ENCODE assay signal across 8 mouse cellular contexts in the genomic region with DNA sequence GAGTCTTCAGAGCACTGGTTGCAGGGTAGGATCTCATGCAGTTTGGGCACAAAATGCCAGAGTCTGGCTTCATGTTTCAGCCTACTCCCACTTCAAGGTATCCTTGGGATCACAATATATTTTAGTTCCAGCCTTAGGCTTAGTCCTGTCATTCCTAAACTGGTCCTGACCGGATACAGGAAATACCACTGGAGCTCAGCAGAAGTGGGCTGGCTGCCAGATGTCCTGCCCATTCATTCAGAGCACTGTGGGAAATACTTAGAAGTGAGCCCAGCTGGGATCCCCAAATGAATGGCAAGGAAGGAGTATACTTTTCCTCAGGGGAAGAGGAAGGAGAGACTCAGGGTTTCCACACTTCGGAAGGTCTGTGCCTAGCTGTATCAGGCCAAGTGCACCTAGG. TPM values are rescaled to one million over a fixed set of nuclear protein-coding genes. Genes with fewer than 3 reads are reported as not detected.
DNase-seq lines count a peak whose midpoint lies in the region; ATAC-seq lines count a peak whose summit lies in the region.

No protein-coding gene starts in this region.

- peaks cover 10% of the 10 kb centered on the region for H3K27me3 ChIP-seq in forebrain, embryonic 13.5 days
- H3K27me3 ChIP-seq in hindbrain, embryonic 13.5 days, result no peaks in the 10 kb centered on the region
- no peaks in the 10 kb centered on the region for H3K27me3 ChIP-seq in liver, embryonic 11.5 days (replicated peaks; ENCODE audit: control insufficient read depth, insufficient read depth, low read length)
- H3K27me3 ChIP-seq in stomach, embryonic 15.5 days (replicated peaks), result no peaks in the 10 kb centered on the region

- no peaks in the 10 kb centered on the region for H3K36me3 ChIP-seq in forebrain, embryonic 13.5 days (ENCODE audit: poor library complexity, severe bottlenecking)
- no peaks in the 10 kb centered on the region for H3K36me3 ChIP-seq in hindbrain, embryonic 13.5 days
- no peaks in the 10 kb centered on the region for H3K36me3 ChIP-seq in liver, embryonic 11.5 days (ENCODE audit: control insufficient read depth, insufficient read depth, low read length)
- H3K36me3 ChIP-seq in stomach, embryonic 15.5 days, result no peaks in the 10 kb centered on the region

- no peaks in the 10 kb centered on the region for H3K9me3 ChIP-seq in forebrain, embryonic 13.5 days (replicated peaks)
- no peaks in the 10 kb centered on the region for H3K9me3 ChIP-seq in hindbrain, embryonic 13.5 days
- H3K9me3 ChIP-seq in liver, embryonic 11.5 days (ENCODE audit: control insufficient read depth, low read length), result no peaks in the 10 kb centered on the region
- no peaks in the 10 kb centered on the region for H3K9me3 ChIP-seq in stomach, embryonic 15.5 days

- DNase-seq in right cerebral cortex, postnatal 14 days, result peak; percentile 18
- DNase-seq in right cerebral cortex, postnatal 25 days, result no peak
- no peak for DNase-seq in liver, embryonic 11.5 days (ENCODE audit: low spot score)
- no peak for DNase-seq in left cerebral cortex, adult 18-20 months (ENCODE audit: low spot score in 2 of 2)

- WGBS in forebrain, embryonic 13.5 days, result 28% methylated on average over 2 of the region's 2 CpGs
- WGBS in hindbrain, embryonic 13.5 days, result 35% methylated on average over 2 of the region's 2 CpGs
- WGBS in liver, embryonic 11.5 days, result 40% methylated on average over 2 of the region's 2 CpGs
- WGBS in stomach, embryonic 15.5 days, result 37% methylated on average over 2 of the region's 2 CpGs

- no peak overlapping the region for H3K27ac ChIP-seq in forebrain, embryonic 13.5 days
- H3K27ac ChIP-seq in hindbrain, embryonic 13.5 days, result 0 out of 2 replicates have a peak overlapping the region, but pooled peaks have one; percentile 44
- no peak overlapping the region for H3K27ac ChIP-seq in liver, embryonic 11.5 days (ENCODE audit: low read depth, low read length)
- peak overlapping the region; percentile 59 for H3K27ac ChIP-seq in stomach, embryonic 15.5 days

- peaks cover 26% of the 10 kb centered on the region for H3K4me1 ChIP-seq in forebrain, embryonic 13.5 days
- peaks cover 32% of the 10 kb centered on the region for H3K4me1 ChIP-seq in hindbrain, embryonic 13.5 days (replicated peaks)
- peaks cover 4% of the 10 kb centered on the region; the same call in 1 of the 2 replicates for H3K4me1 ChIP-seq in liver, embryonic 11.5 days (replicated peaks; ENCODE audit: control insufficient read depth, insufficient read depth, low read length)
- H3K4me1 ChIP-seq in stomach, embryonic 15.5 days, result peaks cover 20% of the 10 kb centered on the region

- ATAC-seq in forebrain, embryonic 13.5 days, result peak; percentile 77
- peak; percentile 27; the same call in 1 of the 2 replicates for ATAC-seq in hindbrain, embryonic 13.5 days (ENCODE audit: low FRiP score)
- 0 out of 2 replicates have a peak, but pooled peaks have one; percentile 51 for ATAC-seq in liver, embryonic 11.5 days (replicated peaks; ENCODE audit: low FRiP score)
- ATAC-seq in stomach, embryonic 15.5 days (ENCODE audit: insufficient read depth, low FRiP score, low read depth), result peak; percentile 74
- ATAC-seq in activated CD4-positive, CD25-positive, alpha-beta regulatory T cell, adult 4 months, result no peak

- H3K9ac ChIP-seq in forebrain, embryonic 13.5 days, result no peak overlapping the region
- H3K9ac ChIP-seq in hindbrain, embryonic 13.5 days, result no peak overlapping the region
- H3K9ac ChIP-seq in liver, embryonic 11.5 days (ENCODE audit: low read depth, low read length), result no peak overlapping the region
- no peak overlapping the region for H3K9ac ChIP-seq in stomach, embryonic 15.5 days

- H3K4me2 ChIP-seq in forebrain, embryonic 13.5 days, result no peak overlapping the region
- H3K4me2 ChIP-seq in hindbrain, embryonic 13.5 days, result no peak overlapping the region
- no peak overlapping the region for H3K4me2 ChIP-seq in liver, embryonic 11.5 days
- H3K4me2 ChIP-seq in stomach, embryonic 15.5 days, result no peak overlapping the region

- no peak overlapping the region for H3K4me3 ChIP-seq in forebrain, embryonic 13.5 days
- H3K4me3 ChIP-seq in hindbrain, embryonic 13.5 days, result no peak overlapping the region
- H3K4me3 ChIP-seq in liver, embryonic 11.5 days (ENCODE audit: low read depth, low read length), result no peak overlapping the region
- H3K4me3 ChIP-seq in stomach, embryonic 15.5 days (replicated peaks), result no peak overlapping the region

RNA-seq across cellular contexts. Expression of gene Rftn2, which starts 33.3 kb away (rescaled TPM):
- 10.7 and 11.1 TPM in 2 replicates for polyA plus RNA-seq in forebrain, embryonic 13.5 days (2015; fragmentation: Nextera tagmentation; extraction: Ambion mirVana)
- 10.0 and 11.3 TPM in 2 replicates for polyA plus RNA-seq in hindbrain, embryonic 13.5 days (2015; fragmentation: Nextera tagmentation; extraction: Ambion mirVana)
- polyA plus RNA-seq in liver, embryonic 11.5 days (2014; fragmentation: Nextera tagmentation; extraction: Ambion mirVana), result 2.3 and 2.8 TPM in 2 replicates
- polyA plus RNA-seq in stomach, embryonic 15.5 days (2015; fragmentation: Nextera tagmentation; extraction: Ambion mirVana), result 8.6 and 9.0 TPM in 2 replicates
- total RNA-seq in left cerebral cortex, adult 18-20 months (2021), result 10 to 100 TPM; 21.9 to 25.1 TPM
- polyA plus RNA-seq in activated CD4-positive, CD25-positive, alpha-beta regulatory T cell, adult 4 months (2017; shearing (Covaris generic)), result 1 to 10 TPM; 2.8 to 3.5 TPM

RNA-seq across cellular contexts. Expression of gene Mars2, which starts 43.7 kb away (rescaled TPM):
- polyA plus RNA-seq in forebrain, embryonic 13.5 days (2015; fragmentation: Nextera tagmentation; extraction: Ambion mirVana), result 3.4 and 3.8 TPM in 2 replicates
- polyA plus RNA-seq in hindbrain, embryonic 13.5 days (2015; fragmentation: Nextera tagmentation; extraction: Ambion mirVana), result 3.5 TPM in 2 replicates
- polyA plus RNA-seq in liver, embryonic 11.5 days (2014; fragmentation: Nextera tagmentation; extraction: Ambion mirVana), result 5.6 and 5.8 TPM in 2 replicates
- 3.4 and 3.6 TPM in 2 replicates for polyA plus RNA-seq in stomach, embryonic 15.5 days (2015; fragmentation: Nextera tagmentation; extraction: Ambion mirVana)
- 10 to 100 TPM in 1 of 2 experiments, 1 to 10 TPM in 1; 8.7 to 10.1 TPM for total RNA-seq in left cerebral cortex, adult 18-20 months (2021)
- 1 to 10 TPM; 2.6 to 2.7 TPM for polyA plus RNA-seq in activated CD4-positive, CD25-positive, alpha-beta regulatory T cell, adult 4 months (2017; shearing (Covaris generic))

Comparison
In these comparisons a context has a peak if more than half of its experiments do, and no peak if none do; other contexts are left out.
1. H3K27ac ChIP-seq: peak in hindbrain, embryonic 13.5 days (single experiment) and stomach, embryonic 15.5 days (single experiment); none in forebrain, embryonic 13.5 days (single experiment) and liver, embryonic 11.5 days (single experiment).